Mouse (Mus musculus): Measurements from ENCODE around the gene Atcay. TPM values are rescaled to one million over a fixed set of nuclear protein-coding genes. Genes with fewer than 3 reads are reported as not detected.
A peak's percentile ranks its signal among the peaks of the same experiment; 100 is the strongest.
"Not testable (repeated sequence)": the region's sequence is repeated elsewhere in the genome, so short reads cannot be mapped to it uniquely, and the experiment has no call there.

The Atcay gene
- total RNA-seq, 2 experiments from 2014 or later: 170 to 177 TPM

DNA sequence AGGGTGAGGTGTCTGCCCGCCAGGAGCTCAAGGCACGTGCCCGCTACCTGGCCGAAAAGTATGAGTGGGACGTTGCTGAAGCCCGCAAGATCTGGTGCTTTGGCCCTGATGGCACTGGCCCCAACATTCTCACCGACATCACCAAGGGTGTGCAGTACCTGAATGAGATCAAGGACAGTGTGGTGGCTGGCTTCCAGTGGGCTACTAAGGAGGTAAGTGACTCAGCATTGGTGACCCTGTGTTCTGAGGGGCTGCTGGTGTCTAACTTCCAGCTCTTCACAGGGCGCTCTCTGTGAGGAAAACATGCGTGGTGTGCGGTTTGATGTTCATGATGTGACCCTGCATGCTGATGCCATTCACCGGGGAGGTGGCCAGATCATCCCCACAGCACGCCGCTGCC lies 49.7 kb downstream of the Atcay start:
- DNase-seq (ENCODE audit: low spot score in 2 of 2): no peak

GRCm38 (mm10) chr10:81179451-81180342 lies 50.9 kb downstream of the Atcay start:
- no peak for DNase-seq (ENCODE audit: low spot score in 2 of 2)

DNA sequence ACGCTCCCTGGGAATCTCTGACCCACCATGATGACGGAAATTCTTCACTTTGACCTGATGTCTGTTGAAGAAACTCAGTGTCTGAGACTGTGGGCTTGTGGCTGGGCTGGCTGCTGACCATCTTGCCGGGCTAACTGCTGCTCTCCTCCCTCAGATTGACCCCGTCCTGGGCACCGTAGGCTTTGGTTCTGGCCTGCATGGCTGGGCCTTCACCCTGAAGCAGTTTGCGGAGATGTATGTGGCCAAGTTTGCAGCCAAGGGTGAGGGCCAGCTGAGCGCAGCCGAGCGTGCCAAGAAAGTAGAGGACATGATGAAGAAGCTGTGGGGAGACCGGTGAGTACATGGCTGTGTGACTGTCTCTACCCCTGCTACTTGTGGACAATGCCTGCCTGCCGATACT lies 51.7 kb downstream of the Atcay start:
- no peak for DNase-seq (ENCODE audit: low spot score in 2 of 2)

GRCm38 (mm10) chr10:81177958-81178712 lies 52.5 kb downstream of the Atcay start:
- no peak for DNase-seq (ENCODE audit: low spot score in 2 of 2)

GRCm38 (mm10) chr10:81177491-81177925 lies 53.1 kb downstream of the Atcay start:
- DNase-seq (ENCODE audit: low spot score in 2 of 2): peak; percentile 50 to 64

GRCm38 (mm10) chr10:81176466-81177271 lies 54.0 kb downstream of the Atcay start, which contains the start of gene Eef2:
Eef2 (plus strand) TSS chr10:81176631.
- DNase-seq (ENCODE audit: low spot score in 2 of 2): peak; percentile 99 to 100

DNA sequence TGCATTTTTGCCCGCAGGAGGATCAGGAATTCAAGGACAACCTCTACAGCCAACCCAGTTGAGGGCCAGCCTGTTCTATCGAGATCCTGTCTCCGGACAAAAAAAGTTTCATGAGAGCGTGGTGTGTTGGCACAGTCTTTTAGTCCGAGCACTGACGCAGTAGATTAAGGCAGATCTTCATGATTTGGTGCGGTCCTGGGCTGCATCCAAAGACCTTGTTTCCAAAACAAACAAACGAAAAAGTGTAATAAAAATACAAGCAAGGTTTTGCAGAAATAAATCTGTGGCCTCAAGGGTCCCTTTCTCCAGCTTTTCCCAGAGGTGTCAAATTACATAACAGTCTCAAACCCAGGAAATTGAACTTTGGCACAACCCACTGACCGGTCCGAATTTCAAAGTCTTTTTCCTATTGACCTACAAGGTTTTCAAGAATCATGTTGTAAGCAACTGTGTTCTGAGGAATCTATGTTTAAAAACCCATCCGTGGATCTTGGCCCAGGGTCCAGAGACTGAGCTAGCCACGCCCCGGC lies 54.6 kb downstream of the Atcay start:
- DNase-seq (ENCODE audit: low spot score in 2 of 2): peak in 1 of 2 experiments; percentile 51

GRCm38 (mm10) chr10:81175345-81175701 lies 55.3 kb downstream of the Atcay start:
- peak in 1 of 2 experiments; percentile 51 for DNase-seq (ENCODE audit: low spot score in 2 of 2)

- DNase-seq (ENCODE audit: low spot score in 2 of 2): peak; percentile 95 to 96
Observed at GRCm38 (mm10) chr10:81174617-81175344, 55.9 kb downstream of the Atcay start.

DNA sequence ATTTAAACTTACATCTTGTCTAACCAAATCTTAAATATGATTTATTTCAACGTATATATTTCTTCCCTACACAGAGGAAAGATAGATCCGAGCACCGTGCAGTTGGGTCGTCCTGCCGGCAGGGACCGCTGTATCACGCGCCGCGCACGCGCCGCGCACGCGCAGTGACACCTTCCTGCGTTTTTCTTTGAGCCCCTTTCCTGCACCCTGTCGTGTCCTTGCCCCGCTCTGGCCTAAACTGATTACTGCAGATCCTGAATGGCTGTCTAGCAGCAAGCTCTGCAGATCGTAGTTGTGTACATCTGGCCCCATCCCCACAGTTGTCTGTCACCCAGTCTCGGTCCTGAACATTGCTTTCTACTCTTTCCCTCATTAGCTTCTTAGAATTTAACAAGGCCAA lies 57.5 kb downstream of the Atcay start:
- DNase-seq (ENCODE audit: low spot score in 2 of 2): peak; percentile 82 to 89

DNA sequence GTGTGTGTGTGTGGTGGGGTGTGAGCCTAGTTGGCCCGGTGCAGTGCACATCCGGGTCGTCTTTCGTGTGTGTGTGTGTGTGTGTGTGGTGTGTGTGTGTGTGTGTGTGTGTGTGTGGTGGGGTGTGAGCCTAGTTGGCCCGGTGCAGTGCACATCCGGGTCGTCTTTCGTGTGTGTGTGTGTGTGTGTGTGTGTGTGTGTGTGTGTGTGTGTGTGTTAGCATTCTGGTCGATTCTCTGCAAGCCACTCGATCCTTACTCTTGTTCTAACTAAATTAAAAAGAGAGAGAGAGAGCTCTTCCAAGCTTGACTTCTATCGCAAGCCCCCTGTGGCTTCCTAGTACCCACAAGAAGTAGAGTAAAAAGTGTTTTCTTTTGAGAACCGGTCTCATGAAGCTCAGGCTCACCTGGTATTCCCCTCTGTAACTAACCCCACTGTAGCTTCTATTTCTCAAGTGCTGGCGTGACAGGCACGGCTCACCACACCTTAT lies 61.2 kb downstream of the Atcay start:
- DNase-seq (ENCODE audit: low spot score in 2 of 2): not testable (repeated sequence)

GRCm38 (mm10) chr10:81168521-81169244 lies 62.0 kb downstream of the Atcay start:
- DNase-seq (ENCODE audit: low spot score in 2 of 2): peak; percentile 73 to 82

DNA sequence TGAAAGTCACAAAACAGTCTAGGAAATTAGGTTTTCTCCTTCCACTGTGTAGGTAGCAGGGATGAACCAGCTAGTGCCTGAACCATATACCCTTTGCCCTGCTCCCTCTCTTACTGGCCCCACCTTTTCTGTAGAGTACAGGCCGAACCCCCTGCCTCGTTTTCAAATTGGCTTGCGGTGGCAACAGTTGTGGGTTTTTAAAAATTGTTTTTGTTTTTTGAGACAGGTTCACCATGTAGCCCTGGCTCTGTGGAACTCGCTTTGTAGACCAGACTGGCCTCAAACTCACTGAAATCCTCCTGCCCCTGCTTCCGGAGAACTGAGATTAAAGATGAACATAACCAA lies 62.6 kb downstream of the Atcay start:
- no peak for DNase-seq (ENCODE audit: low spot score in 2 of 2)

GRCm38 (mm10) chr10:81167200-81168086 lies 63.2 kb downstream of the Atcay start, which contains the start of gene Pias4:
Pias4 (minus strand) TSS chr10:81167923.
- DNase-seq (ENCODE audit: low spot score in 2 of 2): peak; percentile 100

DNA sequence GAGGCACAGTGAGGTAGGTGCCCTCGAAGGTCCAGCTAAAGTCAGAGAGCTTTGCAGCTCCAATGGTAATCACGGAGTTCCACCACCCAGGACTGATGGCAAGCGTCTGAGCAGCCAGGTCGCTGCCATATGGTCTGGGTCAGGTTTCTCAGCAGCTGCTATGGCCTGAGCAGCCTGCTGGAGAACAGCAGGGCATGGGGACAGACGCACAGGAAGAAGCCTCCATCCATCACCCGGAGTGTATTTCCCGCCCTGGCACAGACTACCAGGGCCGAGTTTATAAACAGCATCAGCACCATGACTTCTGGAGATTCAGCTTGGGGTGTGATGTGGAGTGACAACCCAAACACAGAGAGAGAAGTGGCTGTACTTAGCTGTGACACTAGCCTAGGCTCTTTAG lies 65.5 kb downstream of the Atcay start:
- no peak for DNase-seq (ENCODE audit: low spot score in 2 of 2)

DNA sequence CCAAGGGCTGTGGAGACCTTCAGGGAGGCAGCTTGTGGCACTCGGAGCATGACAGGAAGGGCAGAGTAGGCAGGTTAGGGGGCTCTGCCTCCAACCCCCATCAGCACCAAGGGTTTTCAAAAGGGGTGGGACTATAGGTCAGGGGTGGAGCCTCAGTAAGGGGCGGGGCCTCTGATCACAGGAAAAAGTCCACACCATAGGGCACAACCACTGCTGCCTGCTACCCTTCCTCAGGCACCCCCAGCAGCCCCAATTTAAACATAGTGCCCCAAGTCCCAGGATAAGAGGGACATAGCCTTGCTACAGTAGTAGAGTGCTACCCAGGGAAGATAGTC lies 68.3 kb downstream of the Atcay start:
- no peak for DNase-seq (ENCODE audit: low spot score in 2 of 2)

DNA sequence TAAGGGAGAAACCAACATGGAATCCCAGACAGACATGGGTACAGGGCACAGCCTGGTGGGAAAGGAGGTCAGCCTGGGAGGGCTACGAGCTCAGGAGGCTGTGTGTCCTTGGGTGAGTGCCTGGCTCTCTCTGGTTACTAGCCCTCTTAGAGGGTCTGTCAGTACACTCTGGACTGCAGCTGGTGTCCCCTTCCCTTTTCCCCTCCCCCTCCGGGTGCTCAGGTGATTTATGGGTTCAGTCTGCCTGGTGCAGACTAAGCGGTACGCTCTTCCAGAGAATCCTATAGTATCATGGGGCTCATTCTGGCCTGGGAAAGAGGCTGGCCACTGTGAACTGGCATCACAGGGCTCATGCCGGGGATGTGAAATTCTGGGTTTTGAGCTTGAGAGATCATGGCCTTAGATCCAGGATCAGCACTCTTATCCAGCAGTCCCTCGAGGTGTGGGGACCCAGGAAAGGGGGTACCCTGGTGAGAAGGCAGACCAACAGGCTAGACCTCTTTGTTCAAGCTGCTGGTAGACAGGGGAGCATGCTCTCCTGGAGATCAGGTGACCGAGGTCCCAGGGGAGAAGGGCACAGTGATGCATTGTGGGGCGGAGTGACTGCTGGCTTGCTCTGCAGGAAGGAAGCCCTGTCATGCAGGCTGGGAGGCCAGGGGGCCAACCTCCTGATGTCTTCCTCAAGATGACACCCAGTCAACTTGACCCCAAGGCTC lies 68.9 kb downstream of the Atcay start:
- no peak for DNase-seq (ENCODE audit: low spot score in 2 of 2)

GRCm38 (mm10) chr10:81154736-81155135 lies 75.9 kb downstream of the Atcay start:
- DNase-seq (ENCODE audit: low spot score in 2 of 2): no peak
